Comparison of ENCODE assay signal across 8 mouse cellular contexts in genomic region chr2:84679016-84679415, GRCm38 (mm10). TPM values are rescaled to one million over a fixed set of nuclear protein-coding genes. Genes with fewer than 3 reads are reported as not detected.
DNase-seq lines count a peak whose midpoint lies in the region; ATAC-seq and TF ChIP-seq lines count a peak whose summit lies in the region.

Gene Tmx2, minus strand, starts transcription at chr2:84679140.

- 12% methylated on average over 8 of the region's 8 CpGs for WGBS in lung, adult 2 months
- 19% methylated on average over 8 of the region's 8 CpGs for WGBS in hindbrain, postnatal 0 days
- WGBS in liver, embryonic 16.5 days (ENCODE audit: insufficient replicate concordance) = 10% methylated on average over 8 of the region's 8 CpGs

- peak within 1 kb of the TSS; percentile 86 for H3K4me2 ChIP-seq in hindbrain, postnatal 0 days (ENCODE audit: low read depth, low read length)
- H3K4me2 ChIP-seq in liver, embryonic 16.5 days (ENCODE audit: low read depth, low read length) = peak within 1 kb of the TSS; percentile 91

- H3K9me3 ChIP-seq in hindbrain, postnatal 0 days (ENCODE audit: low read length) = no peaks in the 10 kb centered on the region
- H3K9me3 ChIP-seq in liver, embryonic 16.5 days (replicated peaks; ENCODE audit: control insufficient read depth, low read length) = no peaks in the 10 kb centered on the region

- DNase-seq in lung, adult 2 months = no peak
- DNase-seq in lung, postnatal 14 days = no peak
- no peak for DNase-seq in adrenal gland, postnatal 14 days
- no peak for DNase-seq in gastrocnemius, postnatal 10 days
- no peak for DNase-seq in hindbrain, postnatal 0 days (ENCODE audit: low spot score)
- DNase-seq in embryo, embryonic 11 days = no peak
- no peak for DNase-seq in embryo, embryonic 10.5 days (ENCODE audit: low spot score)

- H3K4me3 ChIP-seq in lung, adult 2 months (replicated peaks; ENCODE audit: extremely low read depth, low read depth, low read length) = peak within 1 kb of the TSS; percentile 70
- peak within 1 kb of the TSS; percentile 100 for H3K4me3 ChIP-seq in hindbrain, postnatal 0 days (ENCODE audit: low read length)
- H3K4me3 ChIP-seq in liver, embryonic 16.5 days (ENCODE audit: low read depth, low read length) = peak within 1 kb of the TSS; percentile 98

- H3K4me1 ChIP-seq in lung, adult 2 months (ENCODE audit: control insufficient read depth, insufficient read depth, low read length) = no peaks in the 10 kb centered on the region; the same call in 1 of the 2 replicates
- peaks cover 4% of the 10 kb centered on the region; the same call in 1 of the 2 replicates for H3K4me1 ChIP-seq in hindbrain, postnatal 0 days (ENCODE audit: insufficient read depth, low read length)
- peaks cover 38% of the 10 kb centered on the region for H3K4me1 ChIP-seq in liver, embryonic 16.5 days (ENCODE audit: control insufficient read depth, low read depth, low read length)

- H3K9ac ChIP-seq in hindbrain, postnatal 0 days (replicated peaks; ENCODE audit: low read length) = peak within 1 kb of the TSS; percentile 83
- H3K9ac ChIP-seq in liver, embryonic 16.5 days (ENCODE audit: low read depth, low read length) = peak within 1 kb of the TSS; percentile 98

- no peak for TF ChIP-seq CTCF in lung, adult 2 months (IDR thresholded peaks at IDR 0.05; ENCODE audit: insufficient read depth, low read length)
- no peak for TF ChIP-seq CTCF in hindbrain, postnatal 0 days (IDR thresholded peaks at IDR 0.05; ENCODE audit: low read depth)

- no peaks in the 10 kb centered on the region for H3K27me3 ChIP-seq in hindbrain, postnatal 0 days (ENCODE audit: insufficient read depth, low read length)
- no peaks in the 10 kb centered on the region for H3K27me3 ChIP-seq in liver, embryonic 16.5 days (ENCODE audit: control insufficient read depth, insufficient read depth, low read depth, low read length)

- H3K27ac ChIP-seq in hindbrain, postnatal 0 days = peak within 1 kb of the TSS; percentile 86; the same call in 1 of the 2 replicates
- H3K27ac ChIP-seq in liver, embryonic 16.5 days (ENCODE audit: low read length) = peak within 1 kb of the TSS; percentile 90

- peaks cover 14% of the 10 kb centered on the region; the same call in 1 of the 2 replicates for H3K36me3 ChIP-seq in hindbrain, postnatal 0 days (ENCODE audit: insufficient read depth, low read length)
- H3K36me3 ChIP-seq in liver, embryonic 16.5 days (ENCODE audit: control insufficient read depth, insufficient read depth) = peaks cover 21% of the 10 kb centered on the region

- TF ChIP-seq POLR2A in lung, adult 2 months (IDR thresholded peaks at IDR 0.05; ENCODE audit: borderline replicate concordance, extremely low read depth, low read depth, low read length) = no peak

- no peak for ATAC-seq in hindbrain, postnatal 0 days
- ATAC-seq in liver, embryonic 16.5 days (ENCODE audit: low read depth) = no peak

RNA-seq across cellular contexts. Expression of gene Tmx2, which starts in this region (rescaled TPM):
- 41.8 and 57.7 TPM in 2 replicates for polyA plus RNA-seq in lung, adult 2 months (2012; rRNA removed)
- 102 and 103 TPM in 2 replicates for total RNA-seq in adrenal gland, postnatal 14 days (2021)
- 10 to 100 TPM; 50.4 to 50.7 TPM for total RNA-seq in gastrocnemius, postnatal 10 days (2021)
- total RNA-seq in hindbrain, postnatal 0 days (2014; rRNA removed) = 133 and 150 TPM in 2 replicates
- 342 and 347 TPM in 2 replicates for polyA plus RNA-seq in hindbrain, postnatal 0 days (2015; fragmentation: Nextera tagmentation; extraction: Ambion mirVana)
- polyA plus RNA-seq in liver, embryonic 16.5 days (2015; fragmentation: Nextera tagmentation; extraction: Ambion mirVana) = 69.7 and 76.5 TPM in 2 replicates
